Mouse (Mus musculus): ENCODE measurements around the gene Bbs10. TPM values are rescaled to one million over a fixed set of nuclear protein-coding genes. Genes with fewer than 3 reads are reported as not detected.

Gene Bbs10
- polyA plus RNA-seq, 1 experiment from 2014 or later, result 1.3 TPM

DNA sequence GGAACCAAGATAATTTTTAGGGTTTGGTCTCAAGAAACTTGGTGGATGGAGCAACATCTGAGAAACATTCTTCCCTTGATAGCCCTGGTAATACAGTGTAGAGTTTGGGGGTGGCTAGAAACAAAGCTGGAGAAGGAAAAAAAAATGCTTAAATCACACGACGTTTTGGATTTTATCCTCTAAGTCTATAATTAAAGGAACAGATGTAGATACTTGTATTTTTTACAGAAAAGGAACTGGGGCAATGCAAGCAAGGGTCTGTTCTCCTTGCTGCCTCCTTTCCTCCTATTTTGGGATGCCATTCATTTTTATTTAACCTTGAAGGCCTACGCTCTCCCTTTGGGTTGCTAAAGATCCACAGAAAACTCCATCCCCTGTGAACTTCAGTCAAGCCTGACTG lies 17.5 kb downstream of the Bbs10 start:
- no peak for ATAC-seq
- 88% methylated on average over 3 of the region's 3 CpGs for WGBS
- no peak overlapping the region for H3K27ac ChIP-seq (ENCODE audit: low read depth, low read length)
- no peaks in the 10 kb centered on the region for H3K36me3 ChIP-seq (ENCODE audit: control insufficient read depth, insufficient read depth)
- no peak overlapping the region for H3K4me3 ChIP-seq (ENCODE audit: low read depth, low read length)
- H3K9ac ChIP-seq (ENCODE audit: low read depth, low read length), result no peak overlapping the region
- no peak overlapping the region for H3K4me2 ChIP-seq (replicated peaks; ENCODE audit: low read depth)
- no peak for TF ChIP-seq CTCF (IDR thresholded peaks at IDR 0.05; ENCODE audit: low read depth)
- no peaks in the 10 kb centered on the region for H3K27me3 ChIP-seq (replicated peaks; ENCODE audit: control insufficient read depth, insufficient read depth, low read length)
- no peaks in the 10 kb centered on the region for H3K4me1 ChIP-seq (replicated peaks; ENCODE audit: control insufficient read depth, insufficient read depth, low read length)
- 0 out of 2 replicates have a peak, but pooled peaks cover 3% of the 10 kb centered on the region for H3K9me3 ChIP-seq (ENCODE audit: control insufficient read depth)

DNA sequence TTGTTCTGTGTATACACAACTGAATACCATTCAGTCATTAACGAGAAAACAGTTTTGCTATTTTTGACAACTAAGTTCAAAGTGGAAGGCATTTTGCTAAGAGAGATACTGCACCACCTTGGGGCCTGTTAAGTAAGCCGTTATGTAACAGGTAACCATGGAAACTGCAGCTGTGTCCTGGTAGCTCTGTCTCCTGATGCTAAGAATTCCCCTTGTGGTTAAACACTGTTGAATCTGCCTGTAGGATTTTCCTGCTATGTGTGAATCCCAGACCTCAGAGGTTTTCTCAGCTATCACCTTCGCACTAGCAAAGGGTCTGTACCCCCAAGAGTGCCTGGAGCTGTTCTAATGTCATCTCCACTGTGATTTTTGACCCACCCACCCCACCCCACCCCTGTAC lies 19.5 kb downstream of the Bbs10 start:
- no peak for ATAC-seq
- Histone ChIP-seq H3K4me2 (replicated peaks; ENCODE audit: low read depth) (no peak overlapping the region), H3K36me3 (ENCODE audit: control insufficient read depth, insufficient read depth) (no peaks in the 10 kb centered on the region), H3K27ac (ENCODE audit: low read depth, low read length) (no peak overlapping the region), H3K4me1 (replicated peaks; ENCODE audit: control insufficient read depth, insufficient read depth, low read length) (no peaks in the 10 kb centered on the region), H3K9me3 (ENCODE audit: control insufficient read depth) (0 out of 2 replicates have a peak, but pooled peaks cover 3% of the 10 kb centered on the region), H3K27me3 (replicated peaks; ENCODE audit: control insufficient read depth, insufficient read depth, low read length) (no peaks in the 10 kb centered on the region), H3K4me3 (ENCODE audit: low read depth, low read length) (no peak overlapping the region), H3K9ac (ENCODE audit: low read depth, low read length) (no peak overlapping the region)
- TF ChIP-seq CTCF (IDR thresholded peaks at IDR 0.05; ENCODE audit: low read depth), result no peak
- 73% methylated on average over 3 of the region's 3 CpGs for WGBS

DNA sequence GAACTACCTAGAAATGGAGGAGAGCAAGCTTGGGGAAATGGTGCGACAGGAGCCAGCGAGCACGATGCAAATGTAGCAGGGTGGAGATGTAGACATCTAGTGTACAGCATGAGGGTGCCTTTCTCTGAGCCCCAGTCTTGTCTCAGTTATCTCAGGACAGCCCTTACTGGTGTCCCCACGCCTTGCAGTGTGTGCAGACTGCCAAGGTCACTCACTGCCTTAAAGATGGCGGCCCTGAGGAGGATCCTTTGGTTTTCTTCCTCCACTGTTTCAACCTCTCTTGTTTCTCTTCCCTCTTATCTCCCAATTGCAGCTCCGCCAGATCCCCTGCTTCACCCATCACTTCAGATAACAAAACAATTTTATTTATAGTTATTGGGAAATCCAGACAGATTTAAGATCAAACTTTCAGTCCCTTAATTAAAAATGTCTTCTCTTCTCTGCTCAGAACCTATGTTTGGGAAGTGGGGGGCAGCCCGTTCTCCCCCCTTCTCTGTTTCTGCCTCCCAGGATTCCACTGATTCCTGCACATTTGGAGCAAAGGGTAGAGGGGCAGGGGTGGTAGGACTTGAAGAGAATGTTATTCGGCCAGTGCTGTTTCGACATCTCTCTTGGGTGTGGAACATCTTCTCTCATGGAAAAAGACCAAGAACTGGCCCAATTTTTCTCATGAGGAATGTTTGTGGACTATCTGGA lies 20.5 kb downstream of the Bbs10 start:
- no peak overlapping the region for H3K27ac ChIP-seq (ENCODE audit: low read depth, low read length)
- H3K9me3 ChIP-seq (ENCODE audit: control insufficient read depth), result 0 out of 2 replicates have a peak, but pooled peaks cover 3% of the 10 kb centered on the region
- H3K4me2 ChIP-seq (replicated peaks; ENCODE audit: low read depth), result no peak overlapping the region
- ATAC-seq, result no peak
- H3K4me3 ChIP-seq (ENCODE audit: low read depth, low read length), result no peak overlapping the region
- TF ChIP-seq CTCF (IDR thresholded peaks at IDR 0.05; ENCODE audit: low read depth), result no peak
- no peaks in the 10 kb centered on the region for H3K4me1 ChIP-seq (replicated peaks; ENCODE audit: control insufficient read depth, insufficient read depth, low read length)
- no peaks in the 10 kb centered on the region for H3K36me3 ChIP-seq (ENCODE audit: control insufficient read depth, insufficient read depth)
- H3K9ac ChIP-seq (ENCODE audit: low read depth, low read length), result no peak overlapping the region
- WGBS, result 82% methylated on average over 9 of the region's 9 CpGs
- no peaks in the 10 kb centered on the region for H3K27me3 ChIP-seq (replicated peaks; ENCODE audit: control insufficient read depth, insufficient read depth, low read length)

DNA sequence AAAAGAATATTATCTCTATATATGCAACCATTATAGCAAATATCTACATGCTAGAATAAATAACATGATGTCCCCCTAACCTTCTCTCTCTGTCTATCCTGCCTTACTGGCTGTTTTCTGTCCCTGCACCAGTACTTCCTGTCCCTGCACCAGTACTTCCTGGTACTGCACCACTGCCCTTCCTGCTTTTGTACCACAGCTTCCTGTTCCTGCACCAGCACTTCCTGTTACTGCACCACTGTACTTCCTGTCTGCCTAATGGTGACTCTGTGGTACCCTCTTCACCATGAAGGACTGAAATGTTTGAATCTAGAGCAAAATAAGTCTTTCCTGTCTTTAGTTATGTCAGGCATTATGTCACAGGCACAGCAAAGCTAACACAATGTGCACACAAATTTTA lies 22.1 kb downstream of the Bbs10 start:
- H3K4me3 ChIP-seq (ENCODE audit: low read depth, low read length), result no peak overlapping the region
- H3K4me1 ChIP-seq (replicated peaks; ENCODE audit: control insufficient read depth, insufficient read depth, low read length), result no peaks in the 10 kb centered on the region
- H3K27me3 ChIP-seq (replicated peaks; ENCODE audit: control insufficient read depth, insufficient read depth, low read length), result no peaks in the 10 kb centered on the region
- no peak for ATAC-seq
- H3K36me3 ChIP-seq (ENCODE audit: control insufficient read depth, insufficient read depth), result no peaks in the 10 kb centered on the region
- H3K9me3 ChIP-seq (ENCODE audit: control insufficient read depth), result 0 out of 2 replicates have a peak, but pooled peaks cover 3% of the 10 kb centered on the region
- H3K9ac ChIP-seq (ENCODE audit: low read depth, low read length), result no peak overlapping the region
- H3K4me2 ChIP-seq (replicated peaks; ENCODE audit: low read depth), result no peak overlapping the region
- H3K27ac ChIP-seq (ENCODE audit: low read depth, low read length), result no peak overlapping the region
- TF ChIP-seq CTCF (IDR thresholded peaks at IDR 0.05; ENCODE audit: low read depth), result no peak

- ATAC-seq, result no peak
- no peaks in the 10 kb centered on the region for H3K27me3 ChIP-seq (replicated peaks; ENCODE audit: control insufficient read depth, insufficient read depth, low read length)
- no peak overlapping the region for H3K9ac ChIP-seq (ENCODE audit: low read depth, low read length)
- H3K9me3 ChIP-seq (ENCODE audit: control insufficient read depth), result no peaks in the 10 kb centered on the region
- WGBS, result 74% methylated on average over 4 of the region's 4 CpGs
- no peak overlapping the region for H3K4me3 ChIP-seq (ENCODE audit: low read depth, low read length)
- H3K4me1 ChIP-seq (replicated peaks; ENCODE audit: control insufficient read depth, insufficient read depth, low read length), result no peaks in the 10 kb centered on the region
- TF ChIP-seq CTCF (IDR thresholded peaks at IDR 0.05; ENCODE audit: low read depth), result no peak
- no peak overlapping the region for H3K4me2 ChIP-seq (replicated peaks; ENCODE audit: low read depth)
- H3K27ac ChIP-seq (ENCODE audit: low read depth, low read length), result no peak overlapping the region
- no peaks in the 10 kb centered on the region for H3K36me3 ChIP-seq (ENCODE audit: control insufficient read depth, insufficient read depth)
These were observed 29.5 kb downstream of the Bbs10 start for GRCm38 (mm10) chr10:111327957-111328356.

DNA sequence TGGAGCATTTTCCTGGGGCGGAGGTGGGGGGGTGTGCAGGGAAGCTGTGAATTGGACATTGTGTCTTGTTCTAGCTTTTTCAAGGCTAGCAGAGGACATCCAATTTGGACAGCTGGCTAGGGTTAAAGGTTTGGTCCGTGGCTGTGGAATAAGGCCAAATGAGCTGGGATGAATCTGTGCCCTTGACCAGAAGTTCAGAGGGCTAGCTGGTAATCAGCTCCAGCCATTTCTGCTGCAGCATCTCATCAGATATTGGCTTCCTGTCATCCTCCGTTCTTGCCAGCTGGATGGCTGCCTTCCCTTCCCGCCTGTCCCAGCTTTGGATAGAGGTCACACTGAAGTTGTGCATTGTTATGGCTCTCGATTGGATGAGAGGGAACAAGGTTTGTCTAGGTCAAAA lies 30.8 kb downstream of the Bbs10 start:
- ATAC-seq, result no peak
- no peak overlapping the region for H3K9ac ChIP-seq (ENCODE audit: low read depth, low read length)
- no peaks in the 10 kb centered on the region for H3K27me3 ChIP-seq (replicated peaks; ENCODE audit: control insufficient read depth, insufficient read depth, low read length)
- H3K4me3 ChIP-seq (ENCODE audit: low read depth, low read length), result no peak overlapping the region
- H3K36me3 ChIP-seq (ENCODE audit: control insufficient read depth, insufficient read depth), result no peaks in the 10 kb centered on the region
- no peak overlapping the region for H3K4me2 ChIP-seq (replicated peaks; ENCODE audit: low read depth)
- WGBS, result 81% methylated on average over 5 of the region's 5 CpGs
- no peaks in the 10 kb centered on the region for H3K9me3 ChIP-seq (ENCODE audit: control insufficient read depth)
- H3K4me1 ChIP-seq (replicated peaks; ENCODE audit: control insufficient read depth, insufficient read depth, low read length), result no peaks in the 10 kb centered on the region
- no peak for TF ChIP-seq CTCF (IDR thresholded peaks at IDR 0.05; ENCODE audit: low read depth)
- no peak overlapping the region for H3K27ac ChIP-seq (ENCODE audit: low read depth, low read length)

Data from intestine, postnatal 0 days (tissue).